18 mouse cellular contexts compared by ENCODE assay signal in genomic region chr4:143114232-143114979, GRCm38 (mm10).
DNase-seq lines count a peak whose midpoint lies in the region; ATAC-seq and TF ChIP-seq lines count a peak whose summit lies in the region.
"Had no signal": no experiment of that assay in that cellular context is flagged by ENCODE, and none has a peak within 500 bp of the region (broad histone marks: within the 10 kb centered on the region; RNA-seq: fewer than 3 reads in every experiment).

No protein-coding gene starts in this region.

- ATAC-seq in forebrain, embryonic 14.5 days, result peak; percentile 38; the same call in 1 of the 2 replicates
- ATAC-seq in stomach, embryonic 14.5 days (ENCODE audit: insufficient number of reproducible peaks, insufficient read depth, low FRiP score, low read depth), result 0 out of 2 replicates have a peak, but pooled peaks have one; percentile 47
- no peak for ATAC-seq in stomach, postnatal 0 days (ENCODE audit: low FRiP score, low TSS enrichment)
- ATAC-seq in intestine, embryonic 16.5 days, result peak; percentile 71
- ATAC-seq: liver, embryonic 12.5 days had no signal

- H3K27ac ChIP-seq in forebrain, embryonic 14.5 days (ENCODE audit: low read depth, low read length), result no peak overlapping the region
- H3K27ac ChIP-seq in forebrain, embryonic 10.5 days, result no peak overlapping the region
- no peak overlapping the region for H3K27ac ChIP-seq in stomach, embryonic 14.5 days (ENCODE audit: low read length)
- no peak overlapping the region for H3K27ac ChIP-seq in stomach, postnatal 0 days (replicated peaks)
- no peak overlapping the region for H3K27ac ChIP-seq in intestine, embryonic 16.5 days (ENCODE audit: low read length)
- H3K27ac ChIP-seq: liver, embryonic 12.5 days had no signal

- 78% methylated on average over 21 of the region's 21 CpGs for WGBS in forebrain, embryonic 14.5 days
- 84% methylated on average over 21 of the region's 21 CpGs for WGBS in forebrain, embryonic 10.5 days
- WGBS in stomach, embryonic 14.5 days, result 68% methylated on average over 21 of the region's 21 CpGs
- WGBS in stomach, postnatal 0 days, result 73% methylated on average over 21 of the region's 21 CpGs
- 69% methylated on average over 21 of the region's 21 CpGs for WGBS in intestine, embryonic 16.5 days

- H3K9me3 ChIP-seq in forebrain, embryonic 14.5 days (replicated peaks; ENCODE audit: control insufficient read depth, low read length), result no peaks in the 10 kb centered on the region
- no peaks in the 10 kb centered on the region for H3K9me3 ChIP-seq in forebrain, embryonic 10.5 days
- no peaks in the 10 kb centered on the region for H3K9me3 ChIP-seq in stomach, embryonic 14.5 days (ENCODE audit: control insufficient read depth, low read depth, low read length)
- no peaks in the 10 kb centered on the region for H3K9me3 ChIP-seq in stomach, postnatal 0 days (ENCODE audit: control insufficient read depth, low read length)
- no peaks in the 10 kb centered on the region for H3K9me3 ChIP-seq in intestine, embryonic 16.5 days (ENCODE audit: control insufficient read depth, low read length)
- H3K9me3 ChIP-seq: liver, embryonic 12.5 days had no signal

- no peak overlapping the region for H3K4me2 ChIP-seq in forebrain, embryonic 14.5 days (ENCODE audit: low read length)
- no peak overlapping the region for H3K4me2 ChIP-seq in stomach, embryonic 14.5 days (replicated peaks; ENCODE audit: low read depth, low read length)
- H3K4me2 ChIP-seq in stomach, postnatal 0 days (replicated peaks; ENCODE audit: low read depth), result no peak overlapping the region
- H3K4me2 ChIP-seq in intestine, embryonic 16.5 days (ENCODE audit: low read depth, low read length), result no peak overlapping the region
- H3K4me2 ChIP-seq: liver, embryonic 12.5 days; lung, embryonic 14.5 days had no signal

- no peak overlapping the region for H3K4me3 ChIP-seq in forebrain, embryonic 14.5 days (ENCODE audit: low read depth, low read length)
- H3K4me3 ChIP-seq in forebrain, embryonic 10.5 days, result no peak overlapping the region
- H3K4me3 ChIP-seq in stomach, embryonic 14.5 days (ENCODE audit: low read depth, low read length), result no peak overlapping the region
- H3K4me3 ChIP-seq in stomach, postnatal 0 days (ENCODE audit: low read depth, low read length), result no peak overlapping the region
- no peak overlapping the region for H3K4me3 ChIP-seq in intestine, embryonic 16.5 days (ENCODE audit: low read length)
- H3K4me3 ChIP-seq: liver, embryonic 12.5 days had no signal

- no peaks in the 10 kb centered on the region for H3K4me1 ChIP-seq in forebrain, embryonic 14.5 days (ENCODE audit: control insufficient read depth, insufficient read depth, low read length)
- H3K4me1 ChIP-seq in forebrain, embryonic 10.5 days, result peaks cover 31% of the 10 kb centered on the region
- no peaks in the 10 kb centered on the region for H3K4me1 ChIP-seq in stomach, embryonic 14.5 days (ENCODE audit: control insufficient read depth, insufficient read depth, low read length)
- 0 out of 2 replicates have a peak, but pooled peaks cover 3% of the 10 kb centered on the region for H3K4me1 ChIP-seq in stomach, postnatal 0 days (replicated peaks; ENCODE audit: control insufficient read depth, insufficient read depth)
- H3K4me1 ChIP-seq in intestine, embryonic 16.5 days (ENCODE audit: control insufficient read depth, insufficient read depth, low read length), result no peaks in the 10 kb centered on the region

- peaks cover 22% of the 10 kb centered on the region for H3K36me3 ChIP-seq in forebrain, embryonic 14.5 days (ENCODE audit: control insufficient read depth, insufficient read depth, low read length)
- peaks cover 35% of the 10 kb centered on the region for H3K36me3 ChIP-seq in forebrain, embryonic 10.5 days (replicated peaks)
- peaks cover 21% of the 10 kb centered on the region; the same call in 1 of the 2 replicates for H3K36me3 ChIP-seq in stomach, embryonic 14.5 days (ENCODE audit: control insufficient read depth, insufficient read depth, low read length)
- H3K36me3 ChIP-seq in stomach, postnatal 0 days (ENCODE audit: control insufficient read depth, insufficient read depth, low read length), result peaks cover 5% of the 10 kb centered on the region; the same call in 1 of the 2 replicates
- H3K36me3 ChIP-seq in intestine, embryonic 16.5 days (ENCODE audit: control insufficient read depth, insufficient read depth, low read length), result peaks cover 6% of the 10 kb centered on the region

- H3K27me3 ChIP-seq in forebrain, embryonic 14.5 days (replicated peaks; ENCODE audit: control insufficient read depth, insufficient read depth, low read length), result no peaks in the 10 kb centered on the region
- H3K27me3 ChIP-seq in forebrain, embryonic 10.5 days (ENCODE audit: poor library complexity, severe bottlenecking), result no peaks in the 10 kb centered on the region
- H3K27me3 ChIP-seq in stomach, embryonic 14.5 days (ENCODE audit: control insufficient read depth, insufficient read depth, low read length), result no peaks in the 10 kb centered on the region
- no peaks in the 10 kb centered on the region for H3K27me3 ChIP-seq in stomach, postnatal 0 days (ENCODE audit: control insufficient read depth, insufficient read depth, low read length)
- H3K27me3 ChIP-seq in intestine, embryonic 16.5 days (replicated peaks; ENCODE audit: control insufficient read depth, insufficient read depth, low read length), result no peaks in the 10 kb centered on the region
- H3K27me3 ChIP-seq: CH12.LX; liver, embryonic 12.5 days had no signal

- no peak overlapping the region for H3K9ac ChIP-seq in forebrain, embryonic 14.5 days (ENCODE audit: low read length)
- no peak overlapping the region for H3K9ac ChIP-seq in stomach, embryonic 14.5 days (replicated peaks; ENCODE audit: low read depth, low read length)
- no peak overlapping the region for H3K9ac ChIP-seq in stomach, postnatal 0 days (ENCODE audit: low read length)
- H3K9ac ChIP-seq in intestine, embryonic 16.5 days (ENCODE audit: low read depth, low read length), result no peak overlapping the region
- H3K9ac ChIP-seq: liver, embryonic 12.5 days; lung, embryonic 14.5 days had no signal

- no peak for TF ChIP-seq EP300 in stomach, postnatal 0 days (optimal IDR thresholded peaks at IDR 0.05)

- DNase-seq in forebrain, embryonic 14.5 days (ENCODE audit: low spot score), result no peak
- no peak for DNase-seq in forebrain, embryonic 10.5 days (ENCODE audit: extremely low spot score, low spot score)
- no peak for DNase-seq in stomach, postnatal 0 days (ENCODE audit: low spot score)
- no peak for DNase-seq in yolk sac, embryonic 10.5 days (ENCODE audit: low spot score)
- DNase-seq in left cerebral cortex, adult 18-20 months (ENCODE audit: low spot score in 2 of 2), result no peak
- DNase-seq: adrenal gland, adult 8-10 months; cerebellum, adult 11-12 months; cerebellum, postnatal 25 days; gastrocnemius, postnatal 36 days; heart, postnatal 10 days; layer of hippocampus, postnatal 36 days; lung, embryonic 14.5 days; spleen, adult 18-20 months; thymus, postnatal 14 days had no signal

- TF ChIP-seq CTCF in stomach, postnatal 0 days (IDR thresholded peaks at IDR 0.05; ENCODE audit: low read depth), result no peak
